Mouse (Mus musculus): Measurements from ENCODE around the gene Trim14.
A peak's percentile ranks its signal among the peaks of the same experiment; 100 is the strongest.

DNA sequence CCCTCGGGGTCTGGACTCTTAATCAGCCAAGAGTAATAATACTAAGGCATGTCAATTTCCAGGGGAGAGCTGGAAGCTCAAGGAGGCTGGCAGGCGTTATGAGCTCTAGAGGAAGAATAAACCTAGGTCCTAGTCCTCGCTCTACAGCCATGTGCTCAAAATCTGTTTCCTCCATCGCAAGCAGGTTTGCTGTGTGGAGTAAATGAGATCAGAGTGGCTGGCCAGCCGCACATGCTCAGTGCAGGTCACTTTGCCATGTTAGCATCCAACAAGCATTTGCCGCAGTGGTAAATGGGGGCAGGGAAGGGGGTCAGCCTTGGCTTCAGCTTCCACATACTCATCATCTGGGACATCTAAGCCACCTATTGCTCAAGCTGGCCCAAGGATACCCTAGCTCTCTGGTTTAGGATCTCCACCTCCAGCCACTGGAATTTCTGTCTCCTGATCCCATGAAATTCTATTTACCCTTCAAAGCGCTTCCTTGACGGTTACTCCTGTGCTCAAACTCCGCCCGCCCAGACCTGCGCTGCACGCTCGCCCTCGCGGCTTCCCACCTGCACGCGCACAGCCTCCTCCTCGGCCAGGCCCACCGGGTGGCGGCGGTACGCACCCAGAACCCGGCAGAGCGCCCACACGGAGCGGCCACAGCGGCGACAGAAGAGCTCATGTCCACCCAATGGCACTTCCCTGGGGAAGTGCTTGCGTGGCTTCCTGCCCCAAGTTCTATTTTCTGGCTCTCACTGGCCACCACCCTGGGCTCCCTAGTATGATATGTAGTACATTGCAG, 1.8 kb downstream of the Trim14 start:
- TF ChIP-seq CTCF (IDR thresholded peaks at IDR 0.05; ENCODE audit: insufficient read depth, low read length) = no peak
- TF ChIP-seq POLR2A (IDR thresholded peaks at IDR 0.05; ENCODE audit: borderline replicate concordance, extremely low read depth, low read depth, low read length) = peak; percentile 22; the same call in 1 of the 2 replicates

All from lung, adult 2 months (tissue).